Mouse (Mus musculus) megakaryocyte progenitor cell, adult 5-6 weeks (primary cell): ENCODE results near the gene Spink8. TPM values are rescaled to one million over a fixed set of nuclear protein-coding genes. Genes with fewer than 3 reads are reported as not detected.
"Not testable (repeated sequence)": the region's sequence is repeated elsewhere in the genome, so short reads cannot be mapped to it uniquely, and the experiment has no call there.

Experiments used
- ATAC-seq: replicated peaks from 2 replicates; pipeline ENCODE4 v1.8.0; 2016; ENCODE audit warnings: mild to moderate bottlenecking, moderate TSS enrichment, inconsistent platforms; ENCODE audit not compliant: poor library complexity
- total RNA-seq, 2 experiments: library from RNA; stranded (forward) in 1 of 2; stranded (reverse) in 1 of 2; fragments of 157-497, 149-512 nt in 1 of 2; fragments of 200-1000 nt in 1 of 2; gene quantifications; 2 replicates each; pipeline versions ENCODE4 v1.2.3 to v1.2.4; 2015 to 2017

The Spink8 gene
- total RNA-seq (2015) (not detected in 2 replicates), total RNA-seq (2017) (not detected in 2 replicates)

DNA sequence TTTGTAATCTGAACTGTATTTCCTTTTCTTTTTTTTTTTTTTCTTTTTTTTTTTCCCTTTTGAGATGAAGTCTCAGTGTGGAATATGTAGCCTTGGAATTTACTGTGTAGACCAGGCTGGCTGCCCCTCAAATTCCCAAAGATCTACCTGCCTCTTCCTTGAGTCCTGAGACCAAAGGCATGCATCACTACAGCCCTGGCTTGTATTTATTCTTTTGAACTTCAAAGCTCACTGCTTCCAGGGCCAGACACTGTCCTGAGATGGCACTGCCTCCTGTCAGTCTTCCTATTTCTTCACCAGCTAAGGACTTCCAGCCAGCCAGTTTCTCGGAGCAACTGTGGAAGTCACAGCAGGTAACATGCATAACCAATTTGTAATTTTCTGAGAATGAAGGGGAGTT is at the start of gene Spink8:
Spink8 (plus strand) TSS at position 301 of the 400 bp plus-strand sequence.
- ATAC-seq: no peak

DNA sequence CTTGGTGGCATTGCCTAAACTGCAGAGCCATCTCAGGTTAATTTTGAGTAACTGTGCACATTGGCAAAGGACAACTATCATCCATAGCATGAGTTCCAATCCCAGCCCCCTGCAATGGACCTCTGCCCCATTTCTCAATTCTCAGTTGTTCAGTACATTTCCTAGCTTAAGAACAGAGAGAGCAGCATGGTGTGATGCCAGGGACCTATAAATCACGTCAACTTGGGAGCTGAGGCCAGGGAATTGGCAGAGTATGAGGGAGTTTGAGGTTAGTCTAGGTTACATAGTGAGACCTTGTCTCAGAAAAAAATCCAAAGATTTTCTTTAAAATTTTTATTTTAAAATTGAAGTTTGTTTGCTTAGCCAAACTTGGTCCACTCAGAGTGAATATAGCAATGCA is 45.2 kb upstream of the Spink8 start:
- not testable (repeated sequence) for ATAC-seq

DNA sequence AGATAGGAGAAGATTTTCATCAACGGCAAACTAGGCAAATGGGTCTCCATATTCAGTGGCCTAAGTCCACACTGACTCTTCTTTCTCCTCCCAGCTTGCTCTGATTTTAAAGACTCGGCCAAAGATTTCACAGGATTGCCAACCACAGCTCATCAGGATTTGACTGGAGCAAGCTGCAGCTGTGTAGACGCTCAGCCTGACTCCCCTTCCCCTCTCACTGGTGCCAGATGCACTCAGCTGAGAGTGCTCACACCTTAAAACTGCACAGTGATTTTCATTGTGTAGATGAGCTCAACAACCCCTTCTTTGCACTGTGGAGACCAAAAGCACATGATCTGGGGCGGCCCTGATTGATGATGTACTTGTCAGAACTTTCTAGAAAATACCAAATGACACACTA is 21.5 kb upstream of the Spink8 start, which contains the start of gene Fbxw27:
Fbxw27 (minus strand) TSS at position 101 of the 400 bp plus-strand sequence.
- ATAC-seq: not testable (repeated sequence)

DNA sequence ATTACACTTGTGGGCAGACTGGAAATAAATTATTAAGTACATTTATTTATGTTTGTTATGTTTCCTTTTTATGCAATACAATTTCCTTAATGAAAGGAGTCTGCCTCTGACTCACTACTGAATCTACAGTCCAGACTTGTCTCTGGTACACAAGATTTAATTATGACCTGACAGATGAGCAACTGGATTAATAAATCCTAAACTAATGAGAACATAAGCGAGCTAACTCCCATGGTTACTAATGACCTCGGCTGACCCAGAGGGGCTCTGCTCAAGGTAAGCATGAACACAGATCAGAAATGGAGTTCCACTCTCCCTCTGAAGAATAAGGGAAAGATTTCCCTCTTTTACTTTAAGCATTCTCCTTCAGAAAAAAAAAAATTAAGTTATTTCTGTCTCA is 16.9 kb upstream of the Spink8 start:
- ATAC-seq: no peak

DNA sequence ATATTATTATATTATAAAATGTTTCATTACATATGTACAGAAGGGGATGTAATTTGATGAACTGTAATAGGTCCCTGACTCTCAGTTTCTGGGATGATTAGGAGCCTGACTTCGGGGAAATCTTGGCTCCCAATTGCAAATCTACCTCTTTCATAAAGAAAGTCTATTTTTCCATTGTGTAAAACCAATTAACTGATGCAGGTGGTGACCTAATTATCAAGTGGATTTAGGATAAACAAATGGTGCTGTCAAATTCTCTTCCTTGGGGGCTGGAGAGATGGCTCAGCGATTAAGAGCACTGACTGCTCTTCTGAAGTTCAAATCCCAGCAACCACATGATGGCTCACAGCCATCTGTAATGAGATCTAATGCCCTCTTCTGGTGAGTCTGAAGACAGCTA is 16.3 kb upstream of the Spink8 start:
- ATAC-seq: no peak

DNA sequence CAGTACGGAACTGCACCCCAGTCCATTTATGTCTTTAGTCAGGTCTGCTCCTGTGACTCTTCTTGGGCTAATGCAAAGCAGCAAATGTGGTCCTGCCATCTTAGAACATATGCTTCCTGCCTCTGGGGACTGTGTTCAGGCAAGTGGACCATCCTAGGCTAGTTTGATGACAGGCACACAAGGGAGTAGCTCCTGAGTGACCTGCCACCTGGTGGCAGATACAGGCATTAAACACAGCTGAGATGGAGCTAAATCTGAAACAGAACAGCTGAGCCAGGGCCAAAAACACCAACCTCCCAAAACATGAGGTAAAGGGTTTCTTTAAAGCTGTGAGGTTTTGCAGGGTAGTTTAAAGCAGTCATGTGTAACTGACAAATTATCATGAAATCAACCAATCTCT is 14.0 kb upstream of the Spink8 start:
- peak; percentile 74 for ATAC-seq

DNA sequence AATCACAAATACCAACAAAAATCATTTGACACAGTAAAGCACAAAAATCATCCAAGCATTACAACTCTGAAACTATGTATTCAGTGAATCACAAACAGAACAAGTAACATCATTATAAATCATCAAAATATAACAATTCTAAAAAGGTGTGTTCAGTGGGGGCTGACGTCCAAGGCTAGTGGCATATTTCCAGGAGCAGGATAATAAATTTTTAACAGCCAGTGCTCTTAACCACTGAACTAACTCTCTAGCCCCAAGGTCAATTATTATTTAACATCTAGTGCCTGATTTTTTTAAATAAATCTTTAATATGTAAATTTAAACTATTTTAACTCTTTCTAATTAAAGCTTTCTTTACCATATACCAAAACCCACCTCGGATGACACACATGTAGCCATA is 6.5 kb upstream of the Spink8 start:
- not testable (repeated sequence) for ATAC-seq

DNA sequence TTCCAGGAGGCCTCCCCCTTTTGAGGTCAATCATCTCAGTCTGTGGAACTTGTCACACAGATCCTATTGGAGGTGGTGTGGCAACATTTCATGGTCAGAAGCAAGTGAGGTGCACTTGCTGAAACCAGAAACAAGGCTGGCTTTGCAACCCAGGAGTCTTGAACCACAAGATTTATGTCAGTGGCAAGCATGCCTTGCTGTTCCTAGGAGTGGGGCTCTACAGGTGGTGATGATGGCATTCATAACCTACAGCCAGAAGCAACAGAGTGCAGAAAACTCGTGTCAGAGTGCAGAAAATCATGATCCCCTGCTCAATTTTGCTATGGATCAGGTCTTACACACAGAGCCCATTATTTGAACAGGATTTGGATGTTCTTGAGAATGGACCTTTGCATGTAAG is 5.8 kb upstream of the Spink8 start:
- no peak for ATAC-seq

DNA sequence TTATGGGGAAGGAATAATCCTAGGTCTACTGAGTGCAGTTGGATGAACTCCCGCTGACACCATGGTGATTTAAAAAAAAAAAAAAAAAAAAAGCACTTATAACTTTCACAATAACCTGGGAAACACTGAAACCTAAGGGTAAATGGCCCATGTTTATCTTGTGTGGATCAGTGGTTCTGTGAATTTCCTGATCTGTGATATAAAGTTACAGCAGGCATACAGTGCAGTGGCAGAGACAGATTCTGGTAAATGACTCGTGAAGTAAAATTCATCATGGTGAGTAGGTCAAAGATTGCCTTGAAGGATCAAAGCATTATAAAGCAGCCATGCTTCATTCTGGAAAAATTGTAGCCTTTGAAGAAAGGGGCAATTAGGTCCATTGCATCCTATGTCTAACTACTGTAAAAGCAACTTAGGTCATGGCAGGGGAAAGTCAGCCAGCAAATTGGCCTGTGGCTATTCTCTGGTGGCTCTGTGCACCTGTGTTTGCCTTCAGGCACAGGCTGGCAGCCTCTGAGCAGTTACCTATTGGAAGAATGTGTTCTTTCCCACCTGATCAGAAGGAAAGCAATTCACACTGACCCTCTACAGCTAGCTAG is 5.3 kb upstream of the Spink8 start:
- ATAC-seq: no peak

DNA sequence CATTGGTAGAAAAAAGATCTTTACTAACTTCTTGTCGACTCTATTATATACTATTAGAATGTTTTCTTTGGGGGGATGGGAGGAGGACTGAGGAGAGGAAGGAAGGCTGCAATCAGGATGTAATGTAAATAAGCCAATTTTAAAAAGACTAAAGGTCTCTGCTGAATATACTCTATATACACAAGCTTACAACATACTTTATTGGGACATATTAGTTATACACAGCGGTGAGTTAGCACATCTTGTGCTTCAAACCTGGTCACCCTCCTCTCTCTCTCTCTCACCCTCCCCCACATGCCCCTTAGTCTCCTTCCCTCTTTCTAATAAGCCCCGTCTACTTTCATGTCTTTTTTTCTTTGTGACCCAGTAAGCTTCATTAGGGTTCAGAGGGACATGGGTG is 4.2 kb upstream of the Spink8 start:
- peak; percentile 52 for ATAC-seq

DNA sequence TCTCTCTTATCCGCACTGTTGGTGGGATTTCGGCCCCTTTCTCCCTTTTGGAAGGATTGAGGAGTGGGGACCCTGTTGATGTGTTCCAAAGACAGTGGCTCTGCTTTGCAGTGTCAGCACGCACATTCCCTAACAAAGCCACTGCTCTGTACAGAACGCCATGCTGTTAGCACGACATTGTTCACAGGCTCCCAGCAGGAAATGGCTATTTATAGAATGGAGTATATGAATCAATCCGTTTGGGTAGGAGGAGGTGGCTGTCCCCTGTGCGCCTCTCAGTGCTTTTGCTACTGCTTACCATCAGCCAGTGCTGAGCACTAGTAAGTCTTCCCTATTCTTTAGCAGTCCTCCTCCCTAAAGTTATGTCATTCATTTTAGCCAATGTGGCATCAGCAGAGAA is 1.3 kb downstream of the Spink8 start:
- ATAC-seq: no peak

DNA sequence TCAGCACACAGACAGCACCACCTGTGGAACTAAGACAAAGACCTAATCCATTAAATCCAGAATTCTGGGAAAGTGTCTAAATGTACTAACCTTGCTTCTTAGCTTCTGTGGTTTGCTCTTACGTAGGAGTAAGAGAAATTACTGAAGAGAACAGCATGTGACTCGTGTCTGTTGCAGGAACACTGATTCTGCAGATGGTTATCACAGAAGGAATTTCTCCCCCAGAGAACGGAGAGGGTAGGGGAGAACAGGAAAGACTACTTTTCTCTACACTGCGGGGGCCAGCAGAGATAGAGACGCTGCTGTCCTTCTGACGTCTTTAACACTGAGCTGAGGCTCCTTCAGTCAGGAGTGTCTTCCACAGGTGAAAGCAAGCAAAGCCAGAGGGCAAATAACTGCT is 4.3 kb downstream of the Spink8 start:
- no peak for ATAC-seq

DNA sequence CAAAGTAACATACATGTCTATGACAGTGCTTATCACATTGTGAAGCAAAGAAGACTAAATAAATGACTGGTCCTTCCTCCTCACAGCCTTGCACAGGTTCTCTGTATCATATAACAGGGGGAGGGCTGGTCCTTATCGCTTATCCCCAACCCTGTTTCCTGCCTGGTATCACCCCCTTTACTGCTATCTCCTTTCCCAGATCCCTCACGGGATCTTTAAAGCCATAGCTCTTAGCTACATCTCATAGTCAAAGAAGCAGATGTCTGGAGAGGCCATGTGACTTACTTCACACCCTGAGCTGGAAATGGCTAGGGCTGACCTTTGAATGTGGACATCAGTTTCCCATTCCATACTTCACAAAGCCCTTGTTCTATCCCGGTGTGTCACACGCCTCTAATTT is 13.7 kb downstream of the Spink8 start:
- ATAC-seq: peak; percentile 29; the same call in 1 of the 2 replicates

DNA sequence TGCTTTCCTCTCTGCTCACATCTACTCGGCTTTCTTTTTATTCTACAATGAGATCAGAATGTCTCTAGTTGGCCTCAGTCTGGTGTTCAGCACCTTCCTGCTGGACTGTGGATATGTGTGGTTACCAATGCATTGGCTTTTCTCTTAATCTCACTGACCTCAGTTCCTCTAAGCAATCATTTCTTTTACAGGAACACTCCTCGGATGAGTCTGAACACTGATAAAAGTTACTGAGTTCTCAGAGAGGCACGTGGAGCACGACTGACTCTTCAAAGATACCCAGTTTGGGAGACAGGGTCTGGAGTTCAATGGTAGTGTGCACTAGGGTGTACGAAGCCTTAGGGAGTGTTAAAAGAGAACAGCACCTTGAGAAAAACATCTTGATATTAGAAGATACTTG is 14.1 kb downstream of the Spink8 start:
- ATAC-seq: peak; percentile 29

DNA sequence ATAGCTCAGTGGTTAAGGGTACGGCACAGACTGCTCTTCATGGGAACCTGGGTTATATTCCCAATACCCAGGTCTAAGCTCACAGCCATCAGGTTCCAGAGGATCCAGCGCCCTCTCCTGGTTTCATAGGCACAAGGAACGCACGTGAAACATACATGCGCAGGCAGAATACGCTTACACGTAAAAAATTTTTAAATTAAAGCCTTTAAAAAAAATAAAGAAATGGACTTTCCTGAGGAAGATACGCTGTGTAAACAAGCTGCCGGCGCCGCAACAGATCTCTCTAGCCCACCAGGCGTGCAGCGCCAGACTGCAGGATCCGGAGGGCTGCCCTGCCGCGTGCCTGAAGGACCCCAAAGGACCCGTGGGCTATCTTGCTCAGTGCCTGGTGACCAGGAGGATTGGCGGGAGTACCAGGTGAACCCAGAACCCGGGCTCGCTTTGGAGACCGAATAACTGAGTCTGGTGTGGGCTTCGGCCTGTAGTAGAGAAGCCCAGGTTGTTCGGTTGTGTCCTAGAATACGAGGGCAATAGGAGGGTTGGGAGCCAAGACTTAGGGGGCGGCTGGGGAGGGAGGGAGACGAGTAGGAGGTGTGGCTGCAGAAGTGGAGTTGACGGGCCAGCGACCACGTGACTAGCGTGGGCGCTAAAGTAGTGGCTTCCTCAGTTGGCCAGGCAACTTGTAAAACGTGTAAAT is 20.5 kb downstream of the Spink8 start, which contains the start of gene Nme6:
Nme6 (plus strand) TSS at position 359 of the 697 bp plus-strand sequence.
- ATAC-seq: peak; percentile 95

DNA sequence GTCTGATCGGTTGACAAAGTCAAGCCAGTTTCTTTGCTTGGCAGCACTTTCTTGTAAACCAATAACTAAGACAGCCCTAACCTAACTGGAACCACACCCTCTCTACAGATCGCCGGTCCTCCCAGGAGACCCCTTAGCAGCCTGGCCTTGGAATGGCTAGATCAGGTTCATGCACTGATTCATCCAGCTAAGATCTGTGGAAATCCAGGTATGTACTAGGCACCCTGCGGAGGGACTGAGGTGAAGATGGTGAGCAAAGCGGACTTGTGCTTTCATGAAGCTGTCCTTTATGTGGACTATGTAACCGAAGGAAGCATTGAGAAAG is 21.0 kb downstream of the Spink8 start:
- no peak; the same call in 1 of the 2 replicates for ATAC-seq

DNA sequence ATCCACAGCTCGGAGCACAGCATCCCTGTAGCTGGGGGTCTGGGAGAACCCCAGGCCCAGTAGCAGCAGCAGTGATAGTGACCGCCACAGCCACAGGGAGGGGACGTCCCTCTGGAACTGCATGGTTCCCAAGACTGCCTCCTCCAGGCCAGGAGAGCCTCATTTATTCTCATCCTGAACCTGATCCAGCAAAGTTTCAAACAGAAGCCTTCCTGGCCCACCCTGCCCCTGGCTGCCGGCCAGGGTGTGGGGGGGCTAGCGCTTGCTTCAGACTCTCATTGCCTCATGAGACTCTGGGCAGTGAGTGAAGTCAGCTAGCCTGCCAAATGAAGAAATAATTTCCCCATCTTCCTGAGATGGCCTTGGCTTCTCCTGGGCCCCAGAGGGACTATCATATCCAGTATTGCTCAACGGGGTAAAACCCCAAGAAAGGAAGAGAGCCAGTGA is 37.3 kb downstream of the Spink8 start, which contains the start of gene Camp:
Camp (minus strand) TSS at position 306 of the 447 bp plus-strand sequence.
- peak; percentile 96 for ATAC-seq

DNA sequence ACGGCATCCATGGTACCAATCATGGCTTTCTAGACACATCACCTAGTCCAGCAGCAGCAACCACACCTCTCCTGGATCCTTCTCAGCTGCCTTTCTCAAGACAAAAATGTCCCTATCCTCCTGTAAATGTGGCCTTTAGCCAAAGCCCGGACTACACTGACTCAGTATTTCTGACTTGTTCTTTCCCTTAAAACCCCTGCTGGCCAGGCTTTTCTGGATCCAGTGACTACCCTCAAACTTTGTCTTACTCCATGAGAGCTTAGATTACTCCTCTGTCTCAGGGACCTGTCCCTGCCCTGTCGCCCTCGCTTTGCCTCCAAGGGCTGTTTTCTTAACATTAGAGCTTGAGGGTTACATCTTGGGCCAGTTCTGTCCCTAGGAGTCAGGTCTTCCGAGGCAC is 38.0 kb downstream of the Spink8 start:
- ATAC-seq: no peak

DNA sequence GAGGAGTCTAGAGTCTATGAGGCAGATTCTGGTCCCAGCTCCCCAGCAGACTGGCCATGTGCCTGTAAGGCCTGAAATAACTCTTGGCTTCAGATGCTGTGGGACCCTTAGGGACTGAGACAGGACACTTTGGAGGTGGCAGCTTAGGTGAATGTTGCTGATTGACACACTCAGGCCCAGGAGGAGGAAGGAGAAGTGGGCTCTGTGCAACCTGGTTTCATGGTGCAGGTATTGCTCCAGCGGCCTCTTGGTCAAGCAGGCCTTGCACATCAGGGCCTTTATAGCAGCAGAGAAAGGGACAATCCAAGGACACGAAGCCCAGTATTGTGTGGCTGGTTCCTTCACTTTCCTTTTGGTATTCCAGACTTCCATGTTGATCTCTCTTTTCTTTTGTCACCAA is 42.3 kb downstream of the Spink8 start:
- ATAC-seq: peak; percentile 49; the same call in 1 of the 2 replicates

DNA sequence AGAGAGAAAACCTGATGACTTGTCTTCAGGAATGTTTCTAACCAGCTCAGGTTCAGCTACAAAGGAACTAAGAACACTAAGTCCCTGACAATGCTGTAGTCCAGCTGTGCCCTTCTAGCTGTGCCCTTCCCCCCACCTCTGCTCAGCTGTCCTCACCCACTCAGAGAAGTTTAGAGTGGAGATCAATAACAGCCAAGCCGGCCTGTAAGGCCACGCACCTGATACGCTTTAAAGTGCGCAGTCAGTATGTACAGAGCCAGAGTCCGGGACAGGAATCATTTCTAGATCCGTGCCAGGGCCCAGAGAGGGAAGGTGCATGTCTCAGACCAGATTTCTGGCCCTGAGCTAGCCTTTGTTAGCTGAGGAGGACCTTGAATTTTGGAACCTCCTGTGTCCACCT is 43.9 kb downstream of the Spink8 start:
- ATAC-seq: no peak

DNA sequence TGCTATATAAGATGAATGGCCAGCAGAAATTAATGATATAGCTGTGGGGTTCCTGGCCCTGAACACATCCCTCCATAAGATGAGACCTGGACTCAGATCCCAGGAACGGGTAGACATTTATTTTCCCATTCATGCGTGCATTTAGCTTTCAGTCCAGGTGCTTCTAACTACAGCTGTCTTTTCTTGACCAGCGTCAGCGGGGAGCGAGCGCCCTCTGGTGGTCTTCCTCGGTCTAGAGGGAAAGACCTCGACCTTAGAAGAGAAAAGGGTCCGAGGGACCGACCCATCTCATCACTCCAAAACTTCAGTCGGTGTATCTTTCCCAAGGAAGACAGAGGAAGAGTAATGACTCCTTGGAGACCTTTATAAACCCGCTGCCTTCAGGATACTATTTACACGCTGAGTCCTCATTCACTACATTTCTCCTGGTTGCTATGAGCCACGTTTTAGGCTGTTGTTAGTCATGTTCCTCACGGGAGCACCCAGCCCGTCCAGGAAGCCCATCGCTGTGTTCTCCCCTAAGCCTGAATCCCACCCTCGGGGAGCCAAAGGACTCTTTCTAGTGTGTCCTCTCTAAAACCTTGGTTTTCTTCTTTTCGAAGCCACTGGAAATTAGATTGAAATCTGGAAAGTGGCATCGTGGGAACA is 50.4 kb downstream of the Spink8 start:
- ATAC-seq: peak; percentile 80

DNA sequence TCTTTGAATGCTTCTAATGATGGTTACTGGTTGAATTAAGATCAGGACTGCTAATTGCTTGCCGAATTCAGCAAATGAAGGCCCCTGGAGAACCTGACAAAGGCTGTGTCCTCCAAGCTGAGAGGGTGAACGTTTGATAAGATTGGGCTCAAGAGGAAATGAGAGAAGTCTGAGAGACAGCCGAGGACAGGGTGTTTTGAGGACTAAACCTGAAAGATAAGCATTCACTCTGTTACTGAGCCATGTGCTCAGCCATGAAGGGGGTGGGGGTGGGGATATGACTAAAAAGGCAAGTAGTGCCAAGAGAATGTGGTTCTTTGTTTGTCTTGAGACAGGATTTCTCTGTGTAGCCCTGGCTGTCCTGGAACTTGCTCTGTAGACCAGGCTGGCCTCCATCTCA is 51.0 kb downstream of the Spink8 start:
- ATAC-seq: peak; percentile 61
